Mouse (Mus musculus) liver, embryonic 14.5 days (tissue): ENCODE measurements around the gene Smim11.

Experiments
- CTCF ChIP-seq: IDR thresholded peaks from 2 replicates; pipeline ENCODE4 v1.5.1; 2016; ENCODE audit warnings: antibody characterized with exemption, low read depth, control low read depth
- EP300 ChIP-seq: IDR thresholded peaks from 2 replicates; pipeline ENCODE4 v1.6.1; 2016; ENCODE audit warnings: antibody characterized with exemption, low read depth

DNA sequence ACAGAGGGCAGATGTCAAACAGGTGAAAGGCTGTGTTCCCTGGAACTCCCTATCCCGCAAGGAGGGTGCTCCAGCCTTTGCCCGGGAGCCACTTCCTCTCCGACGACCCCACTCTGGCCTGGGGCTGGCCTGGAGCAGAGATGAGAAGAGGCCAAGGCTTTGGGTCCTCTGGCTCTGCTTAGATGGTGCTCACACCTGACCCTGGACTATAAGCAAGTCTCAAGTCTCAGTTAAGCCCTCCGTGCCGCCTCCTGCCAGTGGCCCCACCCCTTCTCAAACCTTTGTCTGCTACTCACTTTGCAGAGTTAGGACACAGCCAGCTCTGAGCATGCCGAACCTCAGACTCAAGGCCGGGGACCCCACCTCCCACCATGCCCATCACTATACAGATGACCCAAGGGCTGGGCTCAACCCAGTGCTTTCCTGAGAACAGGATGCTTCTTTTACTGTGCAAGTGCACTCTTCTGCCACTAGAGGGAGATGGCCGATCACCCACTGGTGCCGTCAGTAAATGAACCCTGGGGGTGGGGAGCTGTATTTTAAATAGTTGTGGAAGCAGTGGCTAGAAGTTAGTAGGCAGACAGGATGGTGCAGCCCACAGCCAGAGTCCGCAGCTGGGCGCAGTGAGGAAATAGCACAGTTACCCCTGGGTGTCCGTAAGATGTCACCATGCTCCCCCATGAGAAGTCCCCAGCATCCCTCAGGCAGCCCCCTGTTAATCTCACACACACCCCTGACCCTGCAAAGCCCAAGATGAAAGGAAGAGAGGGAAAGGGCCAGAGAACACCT, 13.1 kb downstream of the Smim11 start:
- peak; percentile 91 for TF ChIP-seq CTCF
- TF ChIP-seq EP300 = no peak
